Mouse (Mus musculus): Measurements from ENCODE around the gene Opcml.

DNA sequence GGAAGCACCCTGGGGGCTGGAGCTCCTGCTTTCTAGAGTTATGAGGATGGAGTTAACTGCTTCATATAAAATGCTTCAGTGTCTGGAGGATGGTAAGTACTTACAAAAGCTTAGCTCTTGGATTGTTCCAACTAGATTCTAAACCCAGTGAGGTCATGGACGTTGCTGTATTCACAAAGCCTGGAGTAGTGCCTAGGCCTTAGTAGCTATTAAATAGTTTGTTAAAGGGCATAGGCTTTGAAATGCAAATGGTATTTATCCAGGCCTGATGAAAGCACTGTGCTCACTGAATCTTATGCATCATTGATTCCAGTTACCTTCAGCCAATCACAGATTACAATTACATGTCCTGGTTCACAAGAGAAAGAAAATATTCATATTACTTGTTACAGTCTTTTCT is 421.3 kb downstream of the Opcml start:
- TF ChIP-seq CTCF (IDR thresholded peaks at IDR 0.05; ENCODE audit: control insufficient read depth, insufficient read depth, insufficient read length): no peak
- no peak for TF ChIP-seq USF1 (IDR thresholded peaks at IDR 0.05; ENCODE audit: low read depth)
- TF ChIP-seq MYOG (IDR thresholded peaks at IDR 0.05; ENCODE audit: control insufficient read depth, extremely low read depth, insufficient read length): no peak
